Mouse (Mus musculus): ENCODE data around the gene Sim1. TPM values are rescaled to one million over a fixed set of nuclear protein-coding genes. Genes with fewer than 3 reads are reported as not detected.

Gene Sim1
- 5.2 TPM for polyA plus RNA-seq (2014; fragmentation: Illumina TruSeq; extraction: RNeasy Lipid Tissue Mini Kit (QIAGEN cat#74804); ENCODE audit: low read depth, low replicate concordance)

DNA sequence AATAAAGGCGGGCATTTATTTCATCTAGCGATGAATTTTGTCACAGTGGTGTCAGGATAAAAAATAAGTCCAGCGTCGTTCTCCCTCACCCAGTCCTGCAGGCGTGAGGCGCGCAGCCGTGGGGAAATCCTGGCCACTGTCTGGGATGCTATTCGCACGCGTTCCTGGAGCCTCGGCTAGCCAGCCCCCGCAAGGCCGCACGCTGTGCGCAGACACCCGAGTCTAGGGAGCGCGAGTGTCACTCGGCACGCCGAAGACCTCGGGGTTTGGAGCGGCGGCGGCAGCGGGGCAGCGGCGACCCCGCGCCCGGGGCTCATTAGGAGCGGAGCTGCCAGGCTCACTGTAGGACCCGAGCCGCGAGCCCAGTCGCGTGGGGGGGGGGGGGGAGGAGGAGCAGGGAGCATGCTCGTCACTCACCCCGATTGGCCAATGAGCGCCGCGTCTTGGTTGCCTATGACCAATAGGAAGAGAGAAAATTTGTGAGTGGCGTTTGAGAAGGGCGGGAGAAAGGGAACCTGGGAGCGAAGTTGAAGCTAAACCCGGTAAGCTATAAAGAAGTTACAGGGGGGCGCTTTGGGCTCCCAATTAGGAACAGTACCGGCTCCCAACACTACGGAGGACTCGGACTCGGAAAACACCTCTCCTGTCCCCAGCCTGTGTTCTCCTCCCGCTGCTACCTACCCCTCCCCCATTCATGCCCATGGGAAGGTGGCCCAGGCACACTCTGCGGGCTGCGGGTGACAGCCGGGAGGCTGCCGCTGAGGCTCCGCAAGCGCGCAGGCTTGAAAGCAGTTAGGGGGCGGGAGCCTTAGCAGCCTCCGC is at the start of gene Sim1:
TSS of gene Sim1 (plus strand) at position 585 of the 822 bp plus-strand sequence.

